Mouse (Mus musculus): ENCODE measurements at regions not wholly inside any gene's neighbourhood (a gene's known extent, or its start where the extent isn't known, plus 50 kb on each side); places are given as distances from the start of the nearest gene placed in this dataset.

GRCm38 (mm10) chr16:31592014-31592871, 71.0 kb upstream of the Dlg1 start:
- intact Hi-C loops (cut with DNase I) = loop anchor here (5.0 kb wide), 1 partner anchor 70 kb away; the partner anchor contains the start of gene Dlg1
- DNase-seq = peak; percentile 76 to 79

- intact Hi-C loops (cut with DNase I) = loop anchor here (5.0 kb wide), 1 partner anchor 69 kb away; the partner anchor contains the start of gene Dlg1
- DNase-seq = peak; percentile 48 to 53
Observed at GRCm38 (mm10) chr16:31592973-31593683, 70.1 kb upstream of the Dlg1 start.

GRCm38 (mm10) chr16:31597965-31598364, 65.3 kb upstream of the Dlg1 start:
- intact Hi-C loops (cut with DNase I) = no loop called here
- no peak for DNase-seq

- peak; percentile 29 to 45 for DNase-seq
- intact Hi-C loops (cut with DNase I) = no loop called here
Observed at GRCm38 (mm10) chr16:31598409-31598988, 64.7 kb upstream of the Dlg1 start.

- intact Hi-C loops (cut with DNase I) = no loop called here
- DNase-seq = no peak
Observed at GRCm38 (mm10) chr16:31598989-31599421, 64.2 kb upstream of the Dlg1 start.

GRCm38 (mm10) chr16:31601278-31601677, 62.0 kb upstream of the Dlg1 start:
- no peak for DNase-seq
- intact Hi-C loops (cut with DNase I) = no loop called here

- intact Hi-C loops (cut with DNase I) = no loop called here
- no peak for DNase-seq
Observed at GRCm38 (mm10) chr16:31603185-31603584, 60.1 kb upstream of the Dlg1 start.

- DNase-seq = peak; percentile 61 to 67
- intact Hi-C loops (cut with DNase I) = no loop called here
Observed at GRCm38 (mm10) chr16:31606389-31607177, 56.7 kb upstream of the Dlg1 start.

- DNase-seq = no peak
- intact Hi-C loops (cut with DNase I) = no loop called here
Observed at GRCm38 (mm10) chr16:31608964-31609363, 54.3 kb upstream of the Dlg1 start.

GRCm38 (mm10) chr16:31609394-31610172, 53.7 kb upstream of the Dlg1 start:
- DNase-seq = no peak
- intact Hi-C loops (cut with DNase I) = no loop called here
